Mouse (Mus musculus) cerebellum, adult 2 months (tissue): ENCODE data around the gene Myl6b. TPM values are rescaled to one million over a fixed set of nuclear protein-coding genes. Genes with fewer than 3 reads are reported as not detected.
"Not testable (repeated sequence)": the region's sequence is repeated elsewhere in the genome, so short reads cannot be mapped to it uniquely, and the experiment has no call there.

Experiments
- DNase-seq, 2 experiments: peaks; one replicate each; pipeline ENCODE4 v3.0.0; 2021
- H3K27ac ChIP-seq: fragments of 200-500 bp; 2 replicates; pipeline ENCODE4 v1.5.1; 2012; ENCODE audit warnings: low read length, control low read depth, inconsistent platforms; ENCODE audit not compliant: insufficient read depth
- H3K27me3 ChIP-seq: fragments of 200-500 bp; 2 replicates; pipeline ENCODE4 v1.6.1; 2012; ENCODE audit warnings: inconsistent platforms, mild to moderate bottlenecking, low read length, moderate library complexity; ENCODE audit not compliant: control insufficient read depth, insufficient read depth
- H3K4me1 ChIP-seq: fragments of 200-500 bp; 2 replicates; pipeline ENCODE4 v1.6.1; 2011; ENCODE audit warnings: low read length; ENCODE audit not compliant: control insufficient read depth, insufficient read depth
- H3K4me3 ChIP-seq: fragments of 200-500 bp; replicated peaks from 2 replicates; pipeline ENCODE3; 2011; ENCODE audit warnings: mild to moderate bottlenecking, low read depth, low read length, control low read depth; ENCODE audit not compliant: insufficient read depth
- CTCF ChIP-seq: fragments of 200-500 bp; IDR thresholded peaks from 2 replicates; pipeline ENCODE4 v1.5.1; 2011; ENCODE audit warnings: low read depth, mild to moderate bottlenecking, control low read depth, low read length, moderate library complexity, borderline replicate concordance; ENCODE audit not compliant: insufficient read depth
- POLR2A ChIP-seq: fragments of 200-500 bp; IDR thresholded peaks from 2 replicates; pipeline ENCODE4 v1.6.1; 2011; ENCODE audit warnings: low read length, control low read depth, borderline replicate concordance; ENCODE audit not compliant: insufficient read depth
- WGBS: fragments of 180-500 bp; shearing (Covaris S2); methylation state at CpG from one replicate; pipeline ENCODE4 v1.1.7; 2018; 5-methylcytosine and 5-hydroxymethylcytosine counted together
- polyA plus RNA-seq: library from polyadenylated mRNA; depleted of rRNA; stranded (reverse); fragments of >200 nt; gene quantifications from 2 replicates; pipeline ENCODE4 v1.2.3, GENCODE M21; 2012

Myl6b gene
- polyA plus RNA-seq, 1 experiment = 36.1 TPM

GRCm38 (mm10) chr10:128494667-128495245 lies 3.7 kb downstream of the Myl6b start:
- Histone ChIP-seq H3K4me3 (peak overlapping the region; percentile 98), H3K27ac (peak overlapping the region; percentile 94), H3K27me3 (no peaks in the 10 kb centered on the region), H3K4me1 (peaks cover 20% of the 10 kb centered on the region)
- no peak for DNase-seq
- TF ChIP-seq POLR2A (no peak), CTCF (0 out of 2 replicates have a peak, but pooled peaks have one; percentile 2)
- WGBS = 23% methylated on average over 11 of the region's 11 CpGs

- TF ChIP-seq POLR2A (peak; percentile 99), CTCF (peak; percentile 66)
- Histone ChIP-seq H3K4me1 (peaks cover 23% of the 10 kb centered on the region), H3K27ac (peak within 1 kb of the TSS; percentile 94), H3K27me3 (no peaks in the 10 kb centered on the region), H3K4me3 (peak within 1 kb of the TSS; percentile 98)
- DNase-seq = peak; percentile 98 to 99
- WGBS = under 1% methylated on average over 45 of the region's 45 CpGs
Measured at GRCm38 (mm10) chr10:128493695-128494666, 4.5 kb downstream of the Myl6b start, which contains the start of gene Myl6. TSS of gene Myl6 (minus strand) at chr10:128494145.

GRCm38 (mm10) chr10:128493319-128493694 lies 5.2 kb downstream of the Myl6b start:
- TF ChIP-seq CTCF = no peak
- no peak for TF ChIP-seq POLR2A
- Histone ChIP-seq H3K27ac (peak overlapping the region; percentile 83), H3K4me3 (peak overlapping the region; percentile 98), H3K27me3 (no peaks in the 10 kb centered on the region), H3K4me1 (peaks cover 26% of the 10 kb centered on the region)
- under 1% methylated on average over 12 of the region's 12 CpGs for WGBS
- no peak for DNase-seq

GRCm38 (mm10) chr10:128492633-128493311 lies 5.7 kb downstream of the Myl6b start:
- WGBS = 6% methylated on average over 12 of the region's 12 CpGs
- DNase-seq = peak; percentile 61 to 63
- H3K4me1 ChIP-seq = peaks cover 31% of the 10 kb centered on the region
- H3K27me3 ChIP-seq = no peaks in the 10 kb centered on the region
- peak overlapping the region; percentile 83 for H3K27ac ChIP-seq
- no peak for TF ChIP-seq CTCF
- no peak for TF ChIP-seq POLR2A
- peak overlapping the region; percentile 98 for H3K4me3 ChIP-seq

- Histone ChIP-seq H3K4me3 (peak overlapping the region; percentile 98), H3K4me1 (peaks cover 33% of the 10 kb centered on the region)
- 0 out of 2 replicates have a peak, but pooled peaks have one; percentile 6 for TF ChIP-seq POLR2A
- H3K27me3 ChIP-seq, H3K27ac ChIP-seq: not testable (repeated sequence)
- WGBS = 29% methylated on average over 8 of the region's 8 CpGs
- peak in 1 of 2 experiments; percentile 43 for DNase-seq
Measured at GRCm38 (mm10) chr10:128492051-128492450, 6.4 kb downstream of the Myl6b start.

GRCm38 (mm10) chr10:128491495-128491894 lies 7.0 kb downstream of the Myl6b start:
- Histone ChIP-seq H3K27ac (no peak overlapping the region), H3K27me3 (no peaks in the 10 kb centered on the region), H3K4me1 (peaks cover 33% of the 10 kb centered on the region), H3K4me3 (peak overlapping the region; percentile 98)
- WGBS = 23% methylated on average over 6 of the region's 6 CpGs
- TF ChIP-seq POLR2A = no peak
- TF ChIP-seq CTCF = no peak; the same call in 1 of the 2 replicates
- peak; percentile 39 to 48 for DNase-seq

- TF ChIP-seq CTCF = no peak
- Histone ChIP-seq H3K27me3 (no peaks in the 10 kb centered on the region), H3K27ac (no peak overlapping the region), H3K4me3 (no peak overlapping the region), H3K4me1 (peaks cover 33% of the 10 kb centered on the region)
- WGBS = 18% methylated on average over 5 of the region's 5 CpGs
- DNase-seq = no peak
Measured at GRCm38 (mm10) chr10:128490912-128491311, 7.6 kb downstream of the Myl6b start.
